Mouse (Mus musculus): ENCODE data around the gene Ccl17. TPM values are rescaled to one million over a fixed set of nuclear protein-coding genes. Genes with fewer than 3 reads are reported as not detected.

Gene Ccl17
- not detected for polyA plus RNA-seq (2014; fragmentation: Illumina TruSeq; extraction: RNeasy Lipid Tissue Mini Kit (QIAGEN cat#74804); ENCODE audit: low read depth, low replicate concordance)

GRCm38 (mm10) chr8:94810153-94810552, at the start of gene Ccl17:
Gene Ccl17 (plus strand): TSS chr8:94810453.

DNA sequence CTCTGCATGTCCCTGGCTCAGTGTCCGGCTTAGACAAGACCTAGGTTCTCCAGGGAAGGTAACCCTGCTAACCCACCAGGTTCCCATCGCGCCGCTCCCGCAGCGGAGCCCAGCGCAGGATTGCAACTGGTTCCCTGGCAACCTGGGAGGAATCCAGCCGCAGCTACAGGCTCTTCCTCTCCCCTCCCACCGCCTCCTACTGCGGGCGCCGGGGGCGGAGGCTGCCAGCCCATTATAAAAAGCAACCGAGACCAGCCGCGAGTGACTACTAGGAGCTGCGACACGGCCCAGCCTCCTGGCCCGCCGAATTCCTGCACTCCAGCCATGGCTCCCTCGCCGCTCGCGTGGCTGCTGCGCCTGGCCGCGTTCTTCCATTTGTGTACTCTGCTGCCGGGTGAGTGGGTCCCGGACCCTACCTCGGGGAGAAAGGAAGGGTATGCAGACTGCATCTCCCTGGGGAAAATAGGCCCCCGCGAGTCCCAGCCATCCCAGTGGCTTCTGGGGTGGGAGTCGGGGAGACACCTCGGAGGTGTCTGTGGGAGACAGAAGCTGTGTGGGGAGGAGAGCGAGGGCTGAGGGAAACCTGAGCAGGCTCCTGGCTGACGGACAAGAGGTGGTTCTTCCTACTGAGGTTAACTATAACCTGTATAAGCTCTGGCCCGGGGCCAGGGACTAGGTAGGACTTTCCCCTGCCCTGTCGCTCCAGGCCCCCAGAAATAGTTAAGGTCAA, 38.1 kb upstream of the Ccl17 start, which contains the start of gene Cx3cl1:
Gene Cx3cl1, plus strand, starts transcription at position 69 of the 730 bp plus-strand sequence.

DNA sequence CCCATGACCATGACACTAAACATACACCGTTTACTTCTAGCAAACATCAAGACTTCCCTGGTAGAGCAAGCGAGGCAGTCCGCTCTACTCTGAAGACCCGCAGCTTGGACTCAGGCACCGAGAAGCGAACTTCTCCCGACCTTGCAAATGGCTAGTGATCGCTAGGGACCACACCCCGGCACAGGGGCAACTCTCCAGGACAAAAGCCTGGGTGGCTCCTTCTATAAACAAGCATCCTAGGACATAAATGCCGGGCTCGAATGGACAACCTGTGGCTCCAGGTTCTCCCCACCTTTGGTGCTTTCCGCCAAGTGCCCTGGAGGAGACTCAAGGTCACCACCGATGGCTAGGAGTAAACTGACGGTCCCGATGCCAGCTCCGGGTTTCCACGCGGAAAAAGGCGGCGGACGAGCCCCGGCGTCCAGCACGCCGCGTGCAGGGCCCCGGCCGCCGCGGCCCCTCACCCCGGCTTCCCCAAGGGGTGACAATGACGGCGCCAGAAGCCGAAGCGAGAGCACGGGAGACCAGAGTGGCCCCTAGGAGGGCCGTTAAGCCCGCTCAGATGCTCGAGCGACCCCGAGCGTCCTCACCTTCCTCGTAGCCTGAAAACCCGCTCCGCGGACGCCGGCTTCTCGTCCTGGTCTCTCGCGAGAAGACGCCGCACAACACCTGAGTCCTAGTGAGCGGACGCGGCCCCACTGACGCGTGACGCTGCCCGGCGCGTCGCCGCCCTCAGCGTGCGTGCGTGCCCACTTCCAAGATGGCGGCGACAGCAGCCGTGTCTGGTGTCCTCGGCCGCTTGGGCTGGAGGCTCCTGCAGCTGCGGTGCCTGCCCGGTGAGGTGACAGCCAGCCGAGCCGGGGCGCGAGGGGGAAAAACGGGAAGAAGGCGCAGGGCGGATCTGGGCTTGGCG, 27.7 kb downstream of the Ccl17 start, which contains the start of the genes Coq9 and Ciapin1:
Gene Coq9, plus strand, starts transcription at position 660 of the 913 bp plus-strand sequence.
Gene Ciapin1, minus strand, starts transcription at position 697 of the 913 bp plus-strand sequence.

GRCm38 (mm10) chr8:94857346-94858173, 47.3 kb downstream of the Ccl17 start, which contains the start of gene Polr2c:
Gene Polr2c (plus strand): TSS chr8:94857450.

Other genes with a start within 250 kb of the Ccl17 start
- 47.7 TPM for gene Rspry1, start 208.5 kb upstream of the Ccl17 start, polyA plus RNA-seq (2014; fragmentation: Illumina TruSeq; extraction: RNeasy Lipid Tissue Mini Kit (QIAGEN cat#74804); ENCODE audit: low read depth, low replicate concordance)
- 66.5 TPM for gene Fam192a, start 208.5 kb upstream of the Ccl17 start, polyA plus RNA-seq (2014; fragmentation: Illumina TruSeq; extraction: RNeasy Lipid Tissue Mini Kit (QIAGEN cat#74804); ENCODE audit: low read depth, low replicate concordance)
- 303 TPM for gene Arl2bp, start 143.9 kb upstream of the Ccl17 start, polyA plus RNA-seq (2014; fragmentation: Illumina TruSeq; extraction: RNeasy Lipid Tissue Mini Kit (QIAGEN cat#74804); ENCODE audit: low read depth, low replicate concordance)
- gene Pllp, start 114.2 kb upstream of the Ccl17 start, polyA plus RNA-seq (2014; fragmentation: Illumina TruSeq; extraction: RNeasy Lipid Tissue Mini Kit (QIAGEN cat#74804); ENCODE audit: low read depth, low replicate concordance): not detected
- not detected for gene Ccl22, start 64.9 kb upstream of the Ccl17 start, polyA plus RNA-seq (2014; fragmentation: Illumina TruSeq; extraction: RNeasy Lipid Tissue Mini Kit (QIAGEN cat#74804); ENCODE audit: low read depth, low replicate concordance)
- gene Cx3cl1, start 38.4 kb upstream of the Ccl17 start, polyA plus RNA-seq (2014; fragmentation: Illumina TruSeq; extraction: RNeasy Lipid Tissue Mini Kit (QIAGEN cat#74804); ENCODE audit: low read depth, low replicate concordance): 2.1 TPM
- 23.5 TPM for gene Coq9, start 27.9 kb downstream of the Ccl17 start, polyA plus RNA-seq (2014; fragmentation: Illumina TruSeq; extraction: RNeasy Lipid Tissue Mini Kit (QIAGEN cat#74804); ENCODE audit: low read depth, low replicate concordance)
- gene Ciapin1, start 27.9 kb downstream of the Ccl17 start, polyA plus RNA-seq (2014; fragmentation: Illumina TruSeq; extraction: RNeasy Lipid Tissue Mini Kit (QIAGEN cat#74804); ENCODE audit: low read depth, low replicate concordance): 6.9 TPM
- 6.4 TPM for gene Polr2c, start 47.0 kb downstream of the Ccl17 start, polyA plus RNA-seq (2014; fragmentation: Illumina TruSeq; extraction: RNeasy Lipid Tissue Mini Kit (QIAGEN cat#74804); ENCODE audit: low read depth, low replicate concordance)
- gene Dok4, start 65.9 kb downstream of the Ccl17 start, polyA plus RNA-seq (2014; fragmentation: Illumina TruSeq; extraction: RNeasy Lipid Tissue Mini Kit (QIAGEN cat#74804); ENCODE audit: low read depth, low replicate concordance): 1.5 TPM
- not detected for gene Ccdc102a, start 107.6 kb downstream of the Ccl17 start, polyA plus RNA-seq (2014; fragmentation: Illumina TruSeq; extraction: RNeasy Lipid Tissue Mini Kit (QIAGEN cat#74804); ENCODE audit: low read depth, low replicate concordance)
- gene Adgrg5, start 113.2 kb downstream of the Ccl17 start, polyA plus RNA-seq (2014; fragmentation: Illumina TruSeq; extraction: RNeasy Lipid Tissue Mini Kit (QIAGEN cat#74804); ENCODE audit: low read depth, low replicate concordance): not detected
- gene Adgrg1, start 164.3 kb downstream of the Ccl17 start, polyA plus RNA-seq (2014; fragmentation: Illumina TruSeq; extraction: RNeasy Lipid Tissue Mini Kit (QIAGEN cat#74804); ENCODE audit: low read depth, low replicate concordance): 1.6 TPM
- 1.3 TPM for gene Adgrg3, start 207.2 kb downstream of the Ccl17 start, polyA plus RNA-seq (2014; fragmentation: Illumina TruSeq; extraction: RNeasy Lipid Tissue Mini Kit (QIAGEN cat#74804); ENCODE audit: low read depth, low replicate concordance)
- gene Drc7, start 244.7 kb downstream of the Ccl17 start, polyA plus RNA-seq (2014; fragmentation: Illumina TruSeq; extraction: RNeasy Lipid Tissue Mini Kit (QIAGEN cat#74804); ENCODE audit: low read depth, low replicate concordance): not detected

Measured in adrenal gland, adult 10 weeks (tissue).